Mouse (Mus musculus) adrenal gland (tissue): ENCODE measurements around the gene Bag6.

Experiments
- intact Hi-C: fragments of 180-260 bp; cut with DNase I; formaldehyde crosslinking; loops from one replicate; pipeline ENCODE4 v1.15.1; 2025

Gene Bag6

DNA sequence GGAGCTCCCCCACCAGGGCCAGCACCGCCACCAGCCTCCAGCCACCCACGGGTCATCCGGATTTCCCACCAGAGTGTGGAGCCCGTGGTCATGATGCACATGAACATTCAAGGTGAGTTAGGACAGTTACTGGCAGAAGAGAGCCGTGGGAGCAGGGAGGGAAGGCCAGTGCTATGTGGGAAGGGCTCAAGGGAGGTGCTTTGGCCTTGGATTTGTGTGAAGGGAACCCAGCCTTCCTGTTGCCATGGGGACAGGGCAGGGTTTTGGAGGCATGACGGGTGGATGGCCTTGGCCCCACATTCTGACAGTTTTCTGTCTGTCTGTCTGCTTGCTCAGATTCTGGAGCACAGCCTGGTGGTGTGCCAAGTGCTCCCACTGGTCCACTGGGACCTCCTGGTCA, 7.0 kb downstream of the Bag6 start:
- intact Hi-C loops: no loop called here

DNA sequence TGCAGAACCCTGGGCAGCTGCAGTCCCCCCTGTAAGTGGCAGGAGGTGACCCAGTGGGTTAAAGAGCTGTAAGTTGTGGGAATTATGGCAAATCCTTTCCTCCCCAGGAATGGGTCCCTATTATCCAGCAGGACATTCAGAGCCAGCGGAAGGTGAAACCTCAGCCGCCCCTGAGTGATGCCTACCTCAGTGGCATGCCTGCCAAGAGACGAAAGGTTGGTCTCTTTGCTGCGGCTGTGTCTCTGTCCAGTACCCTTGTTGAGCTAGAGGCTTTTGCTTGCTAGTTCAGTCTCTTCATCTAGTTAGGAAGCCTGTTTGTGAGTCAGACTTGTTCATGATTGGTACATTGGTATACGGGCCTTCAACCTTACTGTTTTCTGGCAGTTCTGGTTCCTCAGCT, 11.2 kb downstream of the Bag6 start:
- intact Hi-C loops: no loop called here

- intact Hi-C loops: no loop called here
Observed at GRCm38 (mm10) chr17:35147348-35147747, 12.4 kb downstream of the Bag6 start.

GRCm38 (mm10) chr17:35147922-35148639, 13.1 kb downstream of the Bag6 start:
- intact Hi-C loops: no loop called here

- intact Hi-C loops: no loop called here
Observed at GRCm38 (mm10) chr17:35152121-35152520, 17.1 kb downstream of the Bag6 start.

GRCm38 (mm10) chr17:35153077-35153476, 18.1 kb downstream of the Bag6 start:
- intact Hi-C loops: no loop called here

GRCm38 (mm10) chr17:35153931-35154330, 19.0 kb downstream of the Bag6 start:
- intact Hi-C loops: no loop called here

DNA sequence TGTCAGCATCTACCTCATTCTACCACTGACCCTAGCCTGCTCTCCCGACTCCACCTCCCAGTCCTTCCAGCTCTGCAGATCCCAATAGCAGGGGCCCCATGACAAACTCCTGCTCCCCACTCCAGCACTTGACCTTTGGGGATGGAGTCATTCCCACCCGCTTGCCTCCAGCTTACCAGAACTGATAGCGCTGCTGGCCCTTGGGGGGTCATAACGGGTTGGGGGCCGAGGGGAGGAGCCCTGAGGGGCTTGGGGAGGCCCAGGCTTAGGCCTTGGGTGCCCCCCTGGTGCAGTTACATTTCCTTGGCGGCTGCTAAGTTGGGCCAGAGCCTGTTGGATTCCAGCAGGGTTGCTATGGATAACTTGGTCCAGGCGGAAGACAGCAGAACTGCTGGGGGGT, 19.6 kb downstream of the Bag6 start:
- intact Hi-C loops: no loop called here

DNA sequence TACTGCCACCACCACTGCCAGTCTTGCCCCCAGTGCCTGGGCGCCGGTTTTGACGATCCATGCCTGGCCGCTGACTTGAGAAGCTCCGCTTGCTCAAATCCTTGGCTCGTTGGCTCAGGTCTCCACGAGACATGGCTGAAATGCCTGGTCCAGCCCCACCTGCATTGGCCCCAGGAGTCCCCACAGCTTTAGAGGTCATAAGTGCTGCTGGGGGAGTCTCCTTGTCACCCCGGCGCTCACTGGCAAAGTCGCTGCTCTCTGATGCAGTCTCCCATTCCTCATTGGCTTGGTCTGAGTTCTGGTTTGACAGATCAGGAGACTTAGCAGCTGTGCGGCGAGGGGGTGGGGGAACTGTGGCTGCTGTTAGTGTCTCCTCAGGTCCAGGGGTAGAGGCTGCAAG, 20.5 kb downstream of the Bag6 start:
- intact Hi-C loops: no loop called here

- intact Hi-C loops: no loop called here
Observed at GRCm38 (mm10) chr17:35156461-35157200, 21.7 kb downstream of the Bag6 start.

- intact Hi-C loops: no loop called here
Observed at GRCm38 (mm10) chr17:35157254-35157653, 22.3 kb downstream of the Bag6 start.

DNA sequence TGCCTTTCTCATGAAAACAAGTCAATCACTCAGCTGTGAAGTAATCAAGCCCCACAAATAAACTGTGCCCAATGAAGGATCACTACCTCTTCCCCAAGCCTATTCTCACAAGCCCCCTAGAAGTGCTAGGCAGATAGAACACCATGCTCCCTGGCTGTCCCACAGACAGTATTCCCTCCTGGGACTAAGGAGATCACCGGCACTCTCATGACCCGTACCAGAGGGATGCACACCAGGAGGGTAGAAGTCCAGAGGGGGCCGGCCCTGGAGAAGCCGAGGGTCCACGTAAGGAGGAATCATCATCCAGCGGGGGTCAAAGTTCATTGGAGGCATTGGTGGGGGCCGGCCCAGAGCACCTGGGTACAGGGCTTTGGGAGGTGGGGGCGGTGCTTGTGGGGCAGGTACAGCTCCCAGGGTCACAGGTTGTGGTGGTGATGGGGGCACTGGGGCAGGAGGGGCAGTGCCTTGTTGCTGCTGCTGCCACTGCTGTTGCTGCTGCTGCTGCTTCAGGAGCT, 22.7 kb downstream of the Bag6 start:
- intact Hi-C loops: no loop called here

DNA sequence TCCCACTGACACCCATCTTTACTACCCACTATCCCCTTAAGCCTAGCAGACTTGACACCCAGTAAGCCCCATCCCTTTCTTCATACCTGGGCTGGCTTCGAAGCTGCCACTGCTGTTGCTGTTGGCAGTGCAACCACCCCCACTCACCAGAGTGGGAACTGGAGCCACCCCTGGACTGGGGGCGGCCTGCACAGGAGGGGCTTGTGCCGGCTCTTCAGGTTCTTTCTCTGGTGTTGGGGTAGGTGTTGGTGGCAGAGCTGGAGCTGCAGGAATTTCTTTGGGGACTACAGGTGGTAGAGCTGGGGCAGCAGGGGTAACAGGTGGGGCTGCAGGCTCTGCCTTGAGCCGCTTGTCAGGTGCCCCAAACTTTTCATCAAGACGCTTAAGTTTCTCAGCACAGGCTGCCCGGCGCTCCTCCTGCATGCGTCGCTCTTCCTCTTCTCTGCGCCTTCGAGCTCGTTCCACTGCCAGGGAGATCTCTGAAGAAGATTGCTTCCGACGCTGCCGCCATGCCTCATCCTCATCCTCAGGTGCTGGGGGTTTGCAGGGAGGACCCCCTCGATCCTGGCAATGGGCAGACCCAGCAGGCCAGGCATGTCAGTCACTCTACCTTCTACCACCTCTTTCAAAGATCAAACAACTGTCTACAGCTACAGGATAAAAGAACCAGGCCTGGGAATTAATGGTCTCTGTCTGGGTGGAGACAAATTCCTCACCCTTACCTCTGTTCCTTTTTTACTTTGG, 24.0 kb downstream of the Bag6 start:
- intact Hi-C loops: no loop called here

- intact Hi-C loops: no loop called here
Observed at GRCm38 (mm10) chr17:35159638-35160037, 24.7 kb downstream of the Bag6 start.

DNA sequence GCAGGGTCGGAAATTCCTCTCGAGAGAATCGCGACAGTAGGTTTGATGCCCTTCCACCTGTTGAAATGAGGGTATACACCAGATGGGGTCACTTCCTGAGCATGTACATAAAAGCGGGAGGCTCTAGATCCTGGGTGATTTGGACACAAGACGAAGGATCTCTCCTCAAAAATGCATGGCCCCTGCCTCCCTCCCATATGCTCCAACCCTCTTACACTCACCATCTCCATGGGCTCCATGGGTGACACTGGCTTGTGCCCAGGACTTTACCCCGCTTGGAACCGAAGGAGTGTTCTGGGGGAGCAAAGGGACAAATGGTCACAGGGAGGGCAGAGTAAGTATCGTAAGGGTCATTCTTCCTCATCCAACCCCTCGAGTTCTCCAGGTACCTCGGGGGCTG, 26.4 kb downstream of the Bag6 start:
- intact Hi-C loops: no loop called here

GRCm38 (mm10) chr17:35162121-35162520, 27.1 kb downstream of the Bag6 start:
- intact Hi-C loops: no loop called here

DNA sequence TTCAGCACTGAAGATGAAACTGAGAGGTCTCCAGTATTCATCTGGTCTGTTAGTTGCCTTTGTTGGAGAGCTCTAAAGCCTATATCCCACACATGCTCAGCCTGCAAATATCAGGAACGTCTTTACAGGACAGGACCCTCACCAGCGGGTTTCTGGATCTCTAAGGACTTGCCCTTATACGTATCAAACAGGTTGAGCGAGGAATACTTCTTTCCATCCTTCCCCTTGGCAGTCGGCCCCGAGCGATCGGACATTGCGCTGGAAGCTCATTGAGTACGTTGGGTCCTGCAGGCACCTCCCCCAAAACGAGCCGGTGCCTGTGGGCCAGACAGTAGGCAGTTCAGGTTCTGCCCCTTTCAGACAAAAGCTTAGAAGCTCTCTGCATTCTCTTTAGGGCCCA, 27.8 kb downstream of the Bag6 start:
- intact Hi-C loops: no loop called here

DNA sequence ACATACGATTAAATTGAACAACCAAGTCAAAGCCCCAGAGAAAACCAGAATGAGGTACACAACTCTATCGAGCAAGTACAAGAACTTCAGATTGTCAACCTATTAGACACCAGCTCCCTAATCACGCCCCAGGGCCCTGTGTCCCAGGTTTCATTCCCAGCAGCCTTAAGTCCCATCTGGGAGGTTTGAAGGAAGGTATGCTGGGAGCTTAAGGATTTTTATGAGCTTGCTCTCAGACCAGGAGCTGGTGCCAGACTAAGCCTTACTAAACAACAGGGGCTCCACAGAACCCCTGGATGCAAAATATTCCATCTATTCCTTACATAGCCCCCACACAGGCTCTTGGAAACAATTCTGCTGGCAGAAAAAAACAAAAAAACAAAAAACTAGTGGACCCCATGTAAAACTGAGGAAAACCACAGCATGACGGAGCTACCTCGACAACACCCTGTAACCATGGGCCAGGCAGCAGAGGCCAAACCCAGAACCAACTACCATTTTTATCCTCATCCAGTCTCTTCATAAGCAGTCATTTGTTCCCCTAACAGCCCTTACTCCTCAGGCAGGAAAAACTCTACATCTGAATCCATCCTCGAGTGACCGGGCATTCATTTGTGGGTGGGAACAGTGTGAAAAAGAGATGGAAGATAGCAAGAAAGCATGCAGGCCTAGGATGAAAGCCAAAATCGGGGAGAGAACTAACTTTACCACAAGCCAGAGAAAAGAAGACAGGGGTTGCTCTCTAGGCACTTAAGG, 28.5 kb downstream of the Bag6 start:
- intact Hi-C loops: no loop called here

DNA sequence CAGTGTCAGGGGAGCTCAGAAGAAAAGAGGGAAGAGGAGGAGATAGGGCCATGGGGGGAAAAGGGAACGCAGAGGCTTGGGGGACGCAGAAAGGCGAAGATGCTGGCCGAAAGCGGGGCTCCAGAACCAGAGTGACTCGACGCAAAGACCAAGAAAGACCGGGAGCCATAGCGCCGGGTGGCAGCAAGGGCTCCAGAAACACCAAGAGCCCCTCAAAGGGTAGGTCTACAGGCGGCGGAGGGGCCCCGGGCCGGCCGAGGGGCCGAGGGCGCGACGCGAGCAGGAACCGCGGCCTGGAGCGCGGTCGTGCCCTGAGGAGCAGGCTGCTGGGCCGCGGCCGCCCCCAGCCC, 29.2 kb downstream of the Bag6 start:
- intact Hi-C loops: no loop called here

- intact Hi-C loops: no loop called here
Observed at GRCm38 (mm10) chr17:35164568-35165450, 29.8 kb downstream of the Bag6 start, which contains the start of gene Prrc2a. Gene Prrc2a, minus strand, starts transcription at chr17:35164897.
